Mouse (Mus musculus) heart, postnatal 36 days (tissue): ENCODE measurements around the gene Rhbdd3. TPM values are rescaled to one million over a fixed set of nuclear protein-coding genes. Genes with fewer than 3 reads are reported as not detected.
"Not testable (repeated sequence)": the region's sequence is repeated elsewhere in the genome, so short reads cannot be mapped to it uniquely, and the experiment has no call there.

Experiments used
- DNase-seq, 2 experiments: peaks; one replicate each; pipeline ENCODE4 v3.0.0; 2021 to 2022
- intact Hi-C: fragments of 180-260 bp; cut with DNase I; formaldehyde crosslinking; loops from one replicate; pipeline ENCODE4 v1.15.1; 2025
- total RNA-seq, 2 experiments: library from RNA; stranded (reverse); gene quantifications; 2 replicates each; pipeline ENCODE4 v1.2.3; 2021

Gene Rhbdd3
- total RNA-seq, 2 experiments from 2014 or later = 21.0 to 28.1 TPM

DNA sequence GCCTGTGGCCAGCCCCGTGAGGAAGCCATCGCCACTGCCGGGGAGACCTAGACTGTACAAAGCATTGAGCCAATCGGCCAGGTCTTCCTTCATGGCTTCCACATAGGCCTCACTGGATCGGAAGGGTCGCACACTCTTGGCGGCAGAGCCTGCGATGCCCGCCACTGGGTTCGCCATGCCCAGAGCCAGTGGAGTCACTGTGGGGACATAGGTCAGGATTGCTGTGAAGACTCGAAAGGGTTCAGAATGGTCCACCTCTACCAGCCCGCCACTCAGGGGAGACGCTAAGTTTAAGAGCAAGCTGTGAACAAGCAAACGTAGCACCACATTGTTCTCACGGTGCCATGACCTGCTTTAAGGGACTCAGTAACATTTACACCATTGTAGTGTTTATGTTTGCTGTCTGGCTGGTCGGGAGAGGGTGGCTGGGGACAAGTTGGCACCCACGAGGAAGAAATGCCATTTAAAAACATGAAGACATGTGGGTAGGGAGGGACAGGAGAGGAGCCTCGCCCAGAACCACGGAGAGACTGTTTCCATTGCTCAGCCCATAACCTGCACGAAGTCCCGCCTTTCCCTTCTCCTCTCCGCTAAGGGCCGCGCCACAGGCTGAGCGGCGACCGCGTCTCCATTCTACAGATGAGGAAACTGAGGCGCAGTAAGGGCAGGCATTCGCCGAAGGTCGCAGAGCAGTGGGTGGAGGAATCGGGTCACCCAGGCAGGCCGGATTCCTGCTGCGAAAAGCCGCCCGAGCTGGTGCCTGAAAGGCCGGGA lies 34.3 kb upstream of the Rhbdd3 start:
- DNase-seq = peak; percentile 15 to 39
- intact Hi-C loops = loop anchor here (2.0 kb wide), 1 partner anchor 34 kb away; the partner anchor contains the start of genes Ewsr1 and Rhbdd3

DNA sequence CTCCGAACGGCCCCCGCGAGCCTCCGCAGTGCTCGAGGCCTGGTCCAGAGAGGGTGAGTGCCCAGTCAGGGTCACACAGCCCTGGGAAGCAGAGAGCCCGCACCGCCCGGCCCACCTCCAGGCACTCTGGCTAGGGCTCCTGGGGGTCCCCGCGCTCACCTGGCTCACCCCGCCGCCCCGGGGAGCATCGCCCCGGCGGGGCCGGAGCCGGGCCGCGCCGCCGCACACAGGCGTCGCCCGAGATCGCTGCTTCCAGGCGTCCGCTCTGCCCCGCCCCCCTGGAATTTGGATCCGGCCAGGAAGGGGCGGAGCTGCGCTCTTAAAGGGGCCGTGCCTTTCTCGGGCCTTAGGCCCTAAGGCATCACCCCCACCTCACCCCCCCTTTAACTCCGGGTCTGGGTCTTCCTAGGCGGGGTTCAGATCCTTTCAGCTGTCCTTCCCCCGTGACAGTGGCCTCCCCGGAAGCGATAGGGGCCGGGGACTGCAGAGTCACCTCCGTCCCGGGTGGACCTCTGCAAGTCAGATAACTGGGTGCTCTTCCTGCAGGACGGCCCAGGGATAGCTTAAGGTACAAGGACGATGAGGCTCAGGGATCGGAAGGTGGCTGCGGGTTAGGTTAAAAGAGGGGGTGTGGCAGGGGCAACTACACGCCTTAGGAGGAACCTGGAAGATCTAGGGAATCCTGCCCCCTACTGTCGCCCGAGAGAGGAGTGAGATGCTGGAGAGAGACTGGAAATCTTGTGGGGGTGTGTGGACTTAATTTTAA lies 33.5 kb upstream of the Rhbdd3 start, which contains the start of gene Gas2l1:
Gas2l1 (minus strand) TSS at position 272 of the 766 bp plus-strand sequence.
- intact Hi-C loops = loop anchor here (2.0 kb wide), 1 partner anchor 34 kb away; the partner anchor contains the start of genes Ewsr1 and Rhbdd3

DNA sequence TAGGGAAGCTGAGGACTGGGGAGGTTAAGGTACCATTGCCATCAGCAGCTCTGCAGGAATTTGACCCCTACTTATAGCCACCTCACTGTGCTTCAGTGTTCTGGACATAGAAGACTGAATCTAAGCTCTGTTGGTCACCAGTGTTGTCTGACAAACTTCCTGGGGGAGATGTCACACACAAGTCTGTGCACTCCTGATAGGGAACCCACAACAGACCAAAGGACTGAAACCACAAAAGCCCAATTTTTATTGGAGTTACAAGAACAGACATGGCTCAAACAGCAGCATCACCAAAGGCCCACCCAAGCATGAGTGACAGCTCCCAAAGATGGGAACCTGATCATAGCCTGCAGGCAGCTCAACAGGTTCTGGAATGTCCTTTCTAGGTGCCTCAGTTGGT lies 31.7 kb upstream of the Rhbdd3 start:
- intact Hi-C loops = no loop called here
- DNase-seq = no peak

More for the DNA sequence above, 33.5 kb upstream of the Rhbdd3 start, which contains the start of gene Gas2l1:
- peak; percentile 93 to 95 for DNase-seq

DNA sequence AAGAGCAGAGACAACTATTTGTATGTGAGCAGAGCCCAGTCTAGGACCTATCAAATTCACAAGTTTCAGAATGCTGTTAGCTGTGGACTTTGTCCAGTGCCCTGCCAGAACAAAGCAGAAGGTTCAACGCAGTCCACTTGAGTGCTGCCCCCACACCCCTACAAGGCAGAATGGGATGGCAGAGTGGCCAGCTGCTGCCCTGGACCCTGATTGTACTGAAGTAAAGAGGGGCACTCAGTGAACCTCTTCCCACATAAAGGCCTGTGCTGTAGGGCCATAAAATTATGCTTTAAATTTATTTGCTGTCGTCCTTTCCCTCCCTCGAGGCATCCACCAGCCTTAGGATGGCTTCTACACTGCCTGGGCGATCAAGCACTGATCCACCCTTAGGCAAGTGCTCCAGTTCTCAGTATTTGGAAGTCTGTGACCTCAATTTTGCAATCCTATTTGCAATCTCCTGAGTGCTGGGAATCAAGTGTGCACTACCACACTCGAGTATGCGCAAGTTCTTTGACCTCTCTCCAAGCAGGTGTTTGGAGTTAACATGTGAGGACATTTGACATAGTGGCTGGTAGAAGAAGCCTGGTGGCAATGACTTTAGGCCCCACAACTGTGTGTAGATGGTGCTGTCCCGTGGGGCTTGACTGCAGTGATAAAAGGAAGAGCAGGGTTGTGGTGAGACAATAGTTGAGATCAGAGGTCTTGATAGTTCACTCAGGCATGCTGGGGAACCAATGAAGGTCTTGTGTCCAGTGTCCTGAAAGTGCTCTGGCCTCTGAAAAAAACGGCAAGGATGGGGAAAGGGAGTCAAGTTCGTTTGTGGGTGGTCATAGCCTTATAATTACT lies 30.4 kb upstream of the Rhbdd3 start:
- intact Hi-C loops = no loop called here
- DNase-seq = no peak

DNA sequence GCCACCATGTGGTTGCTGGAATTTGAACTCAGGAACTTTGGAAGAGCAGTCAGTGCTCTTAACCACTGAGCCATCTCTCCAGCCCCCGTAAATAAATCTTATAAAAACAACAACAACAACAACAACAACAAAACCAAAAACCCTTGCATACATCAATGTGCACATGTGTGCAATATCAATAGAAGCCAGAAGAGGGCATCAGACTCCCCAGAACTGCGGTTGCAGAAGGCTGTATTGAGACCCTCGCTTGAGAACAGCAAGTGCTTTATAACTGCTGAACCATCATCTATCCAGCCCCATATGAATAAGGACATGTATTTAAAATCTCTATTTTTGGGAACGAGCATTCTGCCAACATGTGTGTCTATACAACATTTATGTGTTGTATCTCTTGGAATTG lies 23.8 kb upstream of the Rhbdd3 start:
- DNase-seq = no peak
- intact Hi-C loops = no loop called here

DNA sequence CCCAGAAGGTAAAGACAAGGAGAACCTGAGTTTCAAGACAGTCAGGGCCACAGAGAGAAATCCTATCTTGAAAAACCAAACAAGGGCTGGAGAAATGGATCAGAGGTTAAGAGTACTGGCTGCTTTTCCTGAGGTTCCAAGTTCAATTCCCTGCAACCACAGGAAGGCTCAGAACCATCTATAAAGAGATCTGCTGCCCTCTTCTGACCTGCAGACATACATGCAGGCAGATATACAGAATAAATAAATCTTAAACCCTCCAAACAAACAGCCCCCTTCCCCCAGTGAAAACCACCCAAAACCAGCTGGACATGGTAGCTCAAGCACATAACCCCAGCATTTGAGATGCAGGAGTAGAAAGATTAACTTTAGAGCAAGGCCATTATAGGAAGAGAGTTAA lies 23.0 kb upstream of the Rhbdd3 start:
- intact Hi-C loops = no loop called here
- DNase-seq = no peak

DNA sequence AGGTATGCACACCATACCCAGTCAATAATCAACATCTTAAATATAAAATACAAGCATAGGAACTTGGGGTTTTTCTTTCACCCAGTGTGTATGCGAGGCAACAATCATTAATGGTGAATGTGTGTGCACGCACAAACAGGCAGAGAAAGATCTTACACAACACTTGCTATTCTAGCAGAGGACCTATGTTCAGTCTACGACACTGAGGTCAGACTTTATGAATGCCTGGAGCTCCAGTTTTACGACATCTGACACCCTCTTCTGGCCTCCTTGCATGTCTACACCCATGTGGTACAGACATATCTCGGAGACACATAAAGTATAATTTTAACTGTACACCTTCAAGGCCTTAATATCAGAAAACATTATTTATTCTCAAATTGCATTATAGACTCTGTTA lies 21.9 kb upstream of the Rhbdd3 start:
- DNase-seq, intact Hi-C loops: not testable (repeated sequence)

DNA sequence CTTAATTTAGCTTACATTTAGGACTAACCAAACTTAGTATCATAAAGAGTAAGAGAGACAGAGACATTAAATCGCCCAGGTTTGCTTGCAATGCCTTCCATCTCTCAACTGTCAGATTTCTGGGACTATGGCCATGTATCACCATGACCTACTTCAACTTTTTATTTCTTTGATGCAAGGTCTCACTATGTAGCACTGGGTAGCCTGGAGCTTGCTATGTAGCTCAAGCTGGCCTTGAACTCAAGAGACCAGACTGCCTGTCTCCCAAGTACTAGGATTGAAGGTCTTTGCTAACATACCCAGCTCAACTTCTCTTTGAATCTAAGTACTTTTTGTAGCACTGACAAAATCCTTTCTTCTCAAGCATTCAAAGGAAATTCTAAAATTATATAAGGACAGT lies 9.6 kb upstream of the Rhbdd3 start:
- intact Hi-C loops = no loop called here
- DNase-seq = no peak

DNA sequence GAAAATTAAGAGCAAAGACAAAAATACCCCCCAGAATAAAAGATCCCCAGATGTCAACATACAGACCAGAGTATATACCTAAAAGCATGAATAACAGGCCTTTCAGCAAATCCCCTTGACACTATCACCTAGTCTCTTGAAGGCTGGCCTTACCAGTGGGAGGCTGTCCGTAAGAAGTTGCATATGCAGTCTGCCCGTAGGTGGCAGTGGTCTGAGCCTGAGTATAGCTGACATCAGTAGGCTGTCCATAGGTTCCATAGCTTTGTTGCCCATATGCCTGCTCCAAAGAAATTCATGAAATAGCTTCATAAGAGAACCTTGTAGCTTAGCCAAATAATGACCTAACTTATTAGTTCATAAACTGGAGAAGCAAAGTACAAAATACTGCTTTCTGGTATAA lies 7.0 kb upstream of the Rhbdd3 start:
- DNase-seq = no peak
- intact Hi-C loops = loop anchor here (10.0 kb wide), 1 partner anchor 997 kb away; the partner anchor contains the start of gene Mtfp1

DNA sequence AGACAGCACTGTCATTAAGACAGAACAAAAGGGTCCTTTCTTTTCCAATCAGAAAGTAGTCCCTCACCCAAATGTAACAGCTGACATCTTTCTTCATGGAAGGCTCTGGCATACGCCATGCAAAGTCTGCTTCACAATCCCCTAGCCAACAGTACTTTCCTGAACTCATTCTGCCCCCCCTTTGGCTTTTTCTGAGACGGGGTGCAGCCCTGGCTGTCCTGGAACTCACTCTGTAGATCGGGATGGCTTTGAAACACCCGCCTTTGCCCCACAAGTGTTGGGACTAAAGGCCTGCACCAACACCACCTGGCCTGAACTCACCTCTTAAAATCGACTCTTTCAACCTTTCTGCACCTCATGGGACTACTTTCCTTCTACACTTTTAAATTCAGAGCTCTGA lies 2.8 kb upstream of the Rhbdd3 start:
- no peak for DNase-seq
- intact Hi-C loops = loop anchor here (10.0 kb wide), 1 partner anchor 1001 kb away; the partner anchor contains the start of gene Mtfp1

DNA sequence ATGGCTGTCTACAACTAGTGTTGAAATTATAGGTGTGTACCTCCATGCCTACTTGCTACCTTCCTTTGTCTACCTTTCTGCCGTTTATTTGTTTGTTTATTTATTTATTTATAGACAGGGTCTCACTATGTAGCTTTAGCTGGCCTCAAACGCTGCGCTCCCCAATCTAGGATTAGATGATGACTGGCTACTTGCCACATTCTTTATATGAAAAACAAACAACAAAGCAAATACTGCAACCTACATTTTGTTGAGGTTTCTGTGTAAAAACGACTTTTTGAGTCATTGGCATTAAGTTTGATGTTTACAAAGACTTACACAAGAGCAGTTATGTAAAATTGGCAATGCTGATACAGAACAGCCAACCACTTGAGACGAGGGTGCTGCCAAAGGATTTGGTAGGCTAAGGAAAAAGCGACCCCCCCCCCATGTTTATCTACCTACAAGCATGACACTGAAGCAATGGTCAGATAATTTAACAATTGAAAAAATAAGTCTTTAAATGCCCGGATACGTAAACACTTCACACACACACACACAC lies 2.2 kb upstream of the Rhbdd3 start:
- no peak for DNase-seq
- intact Hi-C loops = loop anchor here (10.0 kb wide), 1 partner anchor 1002 kb away; the partner anchor contains the start of gene Mtfp1

DNA sequence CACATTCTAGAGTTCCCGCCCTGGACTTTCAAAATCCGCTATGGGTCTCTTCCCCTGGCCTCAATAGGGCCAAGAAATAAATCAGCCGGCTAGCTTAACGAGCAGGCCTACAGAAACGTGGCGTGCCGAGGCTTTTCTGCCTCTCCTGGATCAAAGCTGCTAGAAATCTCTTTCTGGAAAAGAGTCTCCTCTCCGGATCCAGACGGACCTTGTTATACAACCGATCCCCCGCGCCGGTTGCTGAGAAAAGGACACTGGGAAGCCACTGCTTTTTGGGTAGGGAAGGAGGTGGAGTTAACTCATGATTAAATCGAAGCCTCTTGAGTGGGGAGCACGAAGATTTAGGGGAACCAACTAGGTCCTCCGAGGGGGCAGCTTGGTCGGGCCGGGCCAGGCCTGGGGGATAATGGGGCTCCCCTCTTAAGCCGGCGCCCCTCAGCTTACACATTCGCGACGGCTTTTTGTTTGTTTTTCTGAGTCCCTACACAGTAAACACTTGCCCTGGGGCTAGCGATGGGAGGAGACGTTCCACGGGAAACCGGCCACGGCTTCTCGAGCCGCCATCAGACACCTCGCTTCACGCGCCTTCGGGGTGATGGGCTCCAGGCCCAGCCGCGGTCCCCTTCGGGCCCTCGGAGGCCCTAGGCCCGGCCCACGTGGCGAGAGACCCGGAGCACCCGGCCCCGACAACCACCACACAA lies 541 bp upstream of the Rhbdd3 start:
- intact Hi-C loops = loop anchor here (2.0 to 10.0 kb wide), 2 partner anchors 33 to 1003 kb away; partner anchors contain the start of genes Gas2l1 and Mtfp1
- DNase-seq = peak; percentile 49 to 63

DNA sequence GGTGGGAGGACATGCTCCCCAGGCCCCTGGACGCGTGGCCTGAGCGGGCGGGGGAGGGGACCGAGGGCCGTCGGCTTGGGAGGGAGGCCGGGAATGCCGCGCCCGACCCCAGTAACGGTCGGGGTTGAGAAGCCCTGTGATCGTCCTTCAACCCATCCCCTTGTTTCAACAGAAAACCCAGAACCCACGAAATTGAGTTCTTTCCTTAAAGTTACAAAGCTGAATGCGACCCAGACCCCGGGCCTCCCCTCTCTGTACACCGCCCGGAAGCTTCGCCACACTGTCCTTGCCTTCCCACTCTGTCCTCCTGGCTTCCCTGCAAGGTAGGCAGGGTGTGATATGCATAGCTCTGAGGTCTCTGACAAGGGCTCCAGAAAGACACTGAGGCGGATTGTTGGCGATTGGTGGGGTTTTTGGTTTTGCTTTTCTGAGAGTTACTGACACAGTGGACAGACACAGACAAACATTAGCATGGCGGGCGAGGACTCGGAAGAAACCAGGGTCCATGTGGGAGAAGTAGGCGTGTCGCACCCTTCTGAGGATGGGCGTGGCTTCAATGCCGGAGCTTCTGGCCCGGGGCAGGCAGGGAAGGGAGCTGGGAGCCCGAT lies 954 bp downstream of the Rhbdd3 start:
- DNase-seq = peak; percentile 80 to 83
- intact Hi-C loops = loop anchor here (2.0 to 10.0 kb wide), 3 partner anchors 35 to 1005 kb away; partner anchors contain the start of genes Gas2l1, Kremen1 and Mtfp1

DNA sequence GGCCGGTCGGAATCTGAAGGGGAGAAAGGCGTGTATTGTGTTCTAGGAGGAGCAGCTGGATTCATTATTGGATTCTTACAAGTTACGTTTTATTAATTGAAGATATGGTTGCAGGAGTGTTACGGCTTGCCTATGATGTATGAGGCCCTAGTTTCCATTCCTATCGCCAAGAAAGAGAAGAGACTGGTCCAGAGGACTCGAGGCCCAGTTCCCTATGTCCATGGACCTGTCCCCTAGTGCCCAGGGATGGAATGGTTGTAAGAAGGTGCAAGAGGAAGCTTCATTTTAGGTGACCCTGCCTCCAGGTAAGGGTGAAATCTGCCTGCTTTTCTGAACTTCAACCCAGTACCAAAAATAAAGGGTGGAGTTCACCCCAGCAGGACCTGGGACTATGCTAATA lies 1.6 kb downstream of the Rhbdd3 start:
- intact Hi-C loops = loop anchor here (5.0 kb wide), 1 partner anchor 162 kb away; the partner anchor contains the start of gene Kremen1
- no peak for DNase-seq

DNA sequence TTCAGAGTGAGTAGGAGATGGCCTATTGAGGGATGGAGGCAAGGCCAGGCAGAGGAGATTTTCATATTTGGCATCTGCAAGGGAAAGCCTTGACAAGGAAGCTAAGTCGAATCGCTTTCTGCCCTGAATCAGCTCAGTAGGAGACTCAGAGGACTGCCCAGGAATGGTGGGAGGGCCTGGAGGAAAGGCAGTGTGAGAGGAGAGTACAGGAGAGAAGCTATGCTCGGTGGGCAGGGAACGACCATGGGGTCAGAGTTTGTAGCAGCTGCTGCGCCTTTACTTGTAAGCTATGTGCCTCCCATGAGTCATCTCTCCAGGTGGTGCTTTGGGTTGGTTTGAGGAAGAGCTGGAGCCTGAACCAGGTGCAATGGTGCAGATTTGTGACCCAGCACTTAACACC lies 2.1 kb downstream of the Rhbdd3 start:
- intact Hi-C loops = loop anchor here (5.0 kb wide), 1 partner anchor 162 kb away; the partner anchor contains the start of gene Kremen1

DNA sequence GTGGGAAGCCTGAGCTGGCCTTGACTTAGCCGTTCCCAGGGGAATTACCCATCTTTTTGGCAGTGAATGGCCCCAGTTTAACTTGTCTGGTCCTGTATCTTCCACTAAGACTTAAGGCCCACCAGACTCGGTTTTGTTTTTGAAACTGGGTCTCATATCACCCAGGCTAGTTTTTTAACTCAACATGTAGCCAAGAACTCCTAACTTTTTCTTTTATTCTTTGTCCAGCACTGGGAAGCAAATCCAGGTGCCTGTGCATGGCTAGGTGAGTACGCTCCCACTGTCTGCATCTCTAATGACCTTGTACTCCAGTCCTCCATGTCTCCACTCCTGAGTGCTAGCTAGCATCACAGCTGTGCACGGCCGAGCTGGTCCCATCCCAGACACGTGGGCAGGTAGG lies 2.9 kb downstream of the Rhbdd3 start:
- intact Hi-C loops = loop anchor here (5.0 kb wide), 1 partner anchor 161 kb away; the partner anchor contains the start of gene Kremen1
- DNase-seq = no peak

More for the DNA sequence above, 2.1 kb downstream of the Rhbdd3 start:
- DNase-seq = no peak

DNA sequence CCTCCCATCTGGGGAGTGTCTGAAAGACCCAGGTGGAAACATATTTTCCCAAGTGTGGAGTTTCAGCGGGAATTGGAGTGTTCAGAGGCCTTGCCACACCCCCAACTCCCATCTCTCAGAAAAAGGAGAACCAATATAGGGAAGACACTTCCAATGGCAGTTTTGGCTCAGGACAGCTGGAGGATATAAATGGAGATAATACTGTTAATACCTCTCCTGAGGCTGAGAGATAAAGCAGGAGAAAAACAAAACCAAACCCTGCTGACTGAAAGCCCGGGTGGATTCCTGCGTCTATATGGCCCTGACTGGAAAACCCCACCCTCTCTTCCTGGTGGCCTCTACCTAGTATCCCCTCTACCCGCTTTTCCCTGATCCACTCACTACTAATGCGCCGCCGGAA lies 3.7 kb downstream of the Rhbdd3 start:
- intact Hi-C loops = loop anchor here (5.0 kb wide), 1 partner anchor 160 kb away; the partner anchor contains the start of gene Kremen1

DNA sequence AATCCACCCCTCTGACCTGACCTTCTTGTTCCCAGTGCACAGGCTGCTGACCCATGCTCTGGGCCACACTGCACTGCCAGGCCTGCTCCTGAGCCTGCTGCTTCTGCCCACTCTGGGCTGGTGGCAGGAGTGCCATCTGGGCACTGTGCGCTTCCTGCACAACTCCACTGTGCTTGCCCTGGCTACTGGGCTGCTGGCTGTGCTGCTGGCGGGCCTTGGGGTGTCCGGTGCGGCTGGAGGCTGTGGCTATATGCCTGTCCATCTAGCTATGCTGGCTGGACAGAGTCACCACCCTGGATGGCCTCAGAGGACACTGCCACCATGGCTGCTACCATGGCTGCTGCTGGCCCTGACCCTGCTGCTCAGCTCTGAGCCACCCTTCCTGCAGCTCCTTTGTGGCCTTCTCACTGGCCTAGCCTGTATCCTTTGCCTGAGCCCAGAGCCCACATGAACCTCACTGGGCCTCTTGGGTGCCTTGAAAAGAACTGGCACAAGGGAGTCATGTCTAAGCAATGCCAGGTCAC lies 5.3 kb downstream of the Rhbdd3 start:
- DNase-seq = no peak
- intact Hi-C loops = loop anchor here (5.0 kb wide), 1 partner anchor 158 kb away; the partner anchor contains the start of gene Kremen1

More for the DNA sequence above, 3.7 kb downstream of the Rhbdd3 start:
- DNase-seq = no peak
